Mouse (Mus musculus) CH12.LX (cell line): ENCODE results near the gene Pcbd2. TPM values are rescaled to one million over a fixed set of nuclear protein-coding genes. Genes with fewer than 3 reads are reported as not detected.

Experiments used
- DNase-seq: peaks from one replicate; pipeline ENCODE4 v3.0.0-alpha.2; 2013; ENCODE audit errors: extremely low read depth
- H3K27ac ChIP-seq: 2 replicates; pipeline ENCODE4 v1.5.1; 2012; ENCODE audit warnings: low read depth, mild to moderate bottlenecking, control low read depth, moderate library complexity; ENCODE audit not compliant: insufficient read depth
- H3K27me3 ChIP-seq: replicated peaks from 2 replicates; pipeline ENCODE3; 2012; ENCODE audit warnings: inconsistent platforms
- H3K36me3 ChIP-seq, 2 experiments: replicated peaks in 1 of 2; 2 replicates each; pipeline versions ENCODE3 to v1.6.1; 2012; ENCODE audit warnings: inconsistent platforms in 1 of 2, low read length in 1 of 2, mild to moderate bottlenecking in 1 of 2, mixed read lengths in 1 of 2, moderate library complexity in 1 of 2; ENCODE audit not compliant: control insufficient read depth in 1 of 2, insufficient read depth in 1 of 2
- H3K4me1 ChIP-seq, 2 experiments: 2 replicates each; pipeline ENCODE4 v1.6.1; 2012; ENCODE audit warnings: inconsistent platforms in 1 of 2, moderate library complexity in 1 of 2; ENCODE audit not compliant: insufficient read depth in 2 of 2, control insufficient read depth in 1 of 2
- H3K4me2 ChIP-seq: 2 replicates; pipeline ENCODE4 v1.6.1; 2012; ENCODE audit warnings: low read depth, mild to moderate bottlenecking, control low read depth; ENCODE audit not compliant: poor library complexity, insufficient read depth, severe bottlenecking
- H3K4me3 ChIP-seq, 3 experiments: fragments of 150-350 bp in 1 of 3; sonication (generic) in 1 of 3; replicated peaks in 1 of 3; 2 replicates each; pipeline versions ENCODE3 to v1.5.1; 2011 to 2012; ENCODE audit warnings: low read depth in 2 of 3, low read length in 2 of 3, mild to moderate bottlenecking in 2 of 3, moderate library complexity in 2 of 3, control low read depth in 1 of 3, improper control_type of control experiment in 1 of 3, inconsistent platforms in 1 of 3, mixed read lengths in 1 of 3; ENCODE audit not compliant: poor library complexity in 1 of 3
- H3K79me2 ChIP-seq: replicated peaks from 2 replicates; pipeline ENCODE4 v1.6.1; 2012; ENCODE audit warnings: mild to moderate bottlenecking, moderate library complexity; ENCODE audit not compliant: control insufficient read depth, poor library complexity, insufficient read depth, severe bottlenecking; ENCODE audit errors: extremely low read depth
- H3K9ac ChIP-seq: 2 replicates; pipeline ENCODE4 v1.6.1; 2012; ENCODE audit warnings: low read depth, mild to moderate bottlenecking, control low read depth, moderate library complexity; ENCODE audit not compliant: insufficient read depth
- H3K9me3 ChIP-seq: replicated peaks from 2 replicates; pipeline ENCODE3; 2012; ENCODE audit warnings: low read length, inconsistent platforms, mixed read lengths
- BHLHE40 ChIP-seq: IDR thresholded peaks from 2 replicates; pipeline ENCODE4 v1.6.1; 2011; ENCODE audit warnings: mild to moderate bottlenecking, low read depth, low read length, improper control_type of control experiment
- CHD1 ChIP-seq: IDR thresholded peaks from 2 replicates; pipeline ENCODE4 v1.6.1; 2012; ENCODE audit warnings: low read depth, low read length, improper control_type of control experiment, inconsistent platforms
- CTCF ChIP-seq, 2 experiments: IDR thresholded peaks in 1 of 2; conservative IDR thresholded peaks in 1 of 2; 2 replicates each; pipeline ENCODE4 v1.5.1; 2011 to 2012; ENCODE audit warnings: low read depth in 2 of 2, low read length in 2 of 2, improper control_type of control experiment in 1 of 2, inconsistent platforms in 1 of 2, mild to moderate bottlenecking in 1 of 2, moderate library complexity in 1 of 2
- E2F4 ChIP-seq: IDR thresholded peaks from 2 replicates; pipeline ENCODE4 v1.6.1; 2011; ENCODE audit warnings: low read depth, low read length, improper control_type of control experiment; ENCODE audit not compliant: insufficient replicate concordance
- GABPA ChIP-seq: IDR thresholded peaks from 2 replicates; pipeline ENCODE4 v1.6.1; 2012; ENCODE audit warnings: low read depth, low read length, improper control_type of control experiment, inconsistent platforms; ENCODE audit not compliant: insufficient replicate concordance
- HCFC1 ChIP-seq: IDR thresholded peaks from 2 replicates; pipeline ENCODE4 v1.6.1; 2012; ENCODE audit warnings: low read depth, mild to moderate bottlenecking, inconsistent platforms, low read length, improper control_type of control experiment
- JUN ChIP-seq: IDR thresholded peaks from 2 replicates; pipeline ENCODE4 v1.6.1; 2011; ENCODE audit warnings: low read depth, mild to moderate bottlenecking, low read length, improper control_type of control experiment, moderate library complexity; ENCODE audit not compliant: insufficient read depth
- KAT2A ChIP-seq: IDR thresholded peaks from 2 replicates; pipeline ENCODE4 v1.6.1; 2012; ENCODE audit warnings: low read length, improper control_type of control experiment, inconsistent platforms; ENCODE audit not compliant: insufficient replicate concordance
- MAX ChIP-seq: IDR thresholded peaks from 2 replicates; pipeline ENCODE4 v1.6.1; 2011; ENCODE audit warnings: low read length, improper control_type of control experiment
- MEF2A ChIP-seq: IDR thresholded peaks from 2 replicates; pipeline ENCODE4 v1.6.1; 2014; ENCODE audit warnings: low read depth, mild to moderate bottlenecking, inconsistent platforms, low read length, improper control_type of control experiment, borderline replicate concordance
- MXI1 ChIP-seq: IDR thresholded peaks from 2 replicates; pipeline ENCODE4 v1.6.1; 2011; ENCODE audit warnings: mild to moderate bottlenecking, low read depth, low read length, improper control_type of control experiment
- MYC ChIP-seq: IDR thresholded peaks from 2 replicates; pipeline ENCODE4 v1.6.1; 2011; ENCODE audit warnings: low read depth, mild to moderate bottlenecking, improper control_type of control experiment, low read length
- POLR2AphosphoS2 ChIP-seq: IDR thresholded peaks from 2 replicates; pipeline ENCODE4 v1.6.1; 2011; ENCODE audit warnings: low read depth, low read length, improper control_type of control experiment
- RAD21 ChIP-seq: IDR thresholded peaks from 2 replicates; pipeline ENCODE4 v1.6.1; 2011; ENCODE audit warnings: low read depth, mild to moderate bottlenecking, low read length, improper control_type of control experiment, moderate library complexity
- SMC3 ChIP-seq: IDR thresholded peaks from 2 replicates; pipeline ENCODE4 v1.6.1; 2011; ENCODE audit warnings: low read depth, low read length, improper control_type of control experiment
- UBTF ChIP-seq: IDR thresholded peaks from 2 replicates; pipeline ENCODE4 v1.6.1; 2012; ENCODE audit warnings: low read depth, mild to moderate bottlenecking, inconsistent platforms, low read length, improper control_type of control experiment, moderate library complexity
- USF2 ChIP-seq: conservative IDR thresholded peaks from 2 replicates; pipeline ENCODE4 v1.6.1; 2011; ENCODE audit warnings: low read depth, low read length, improper control_type of control experiment
- ZC3H11A ChIP-seq: IDR thresholded peaks from 2 replicates; pipeline ENCODE4 v1.6.1; 2012; ENCODE audit warnings: low read depth, mild to moderate bottlenecking, inconsistent platforms, low read length, improper control_type of control experiment
- ZKSCAN1 ChIP-seq: IDR thresholded peaks from 2 replicates; pipeline ENCODE4 v1.6.1; 2012; ENCODE audit warnings: low read depth, inconsistent platforms, low read length, improper control_type of control experiment, borderline replicate concordance
- ZMIZ1 ChIP-seq: IDR thresholded peaks from 2 replicates; pipeline ENCODE4 v1.6.1; 2012; ENCODE audit warnings: low read depth, mild to moderate bottlenecking, inconsistent platforms, low read length, improper control_type of control experiment
- ZNF384 ChIP-seq: IDR thresholded peaks from 2 replicates; pipeline ENCODE4 v1.6.1; 2012; ENCODE audit warnings: low read depth, low read length, improper control_type of control experiment, inconsistent platforms
- dilution Hi-C: fragments of 300-500 bp; cut with MboI; formaldehyde crosslinking; loops from 2 replicates; pipeline ENCODE4 v1.14.3; 2020; ENCODE audit warnings: low sequenced_read_pairs; ENCODE audit not compliant: extremely low pct_unique_long_range_greater_than_20kb, extremely low pct_ligation_motif_present
- in situ Hi-C: fragments of 300-500 bp; cut with MboI; formaldehyde crosslinking; loops from 3 replicates; pipeline ENCODE4 v1.14.3; 2019; ENCODE audit warnings: low sequenced_read_pairs, low pct_ligation_motif_present, low pct_unique_long_range_greater_than_20kb, mixed read lengths
- polyA plus RNA-seq: library from polyadenylated mRNA; unstranded; fragments of >175 nt; gene quantifications from 2 replicates; pipeline ENCODE4 v1.2.1, GENCODE M21; 2012; ENCODE audit warnings: low read depth; ENCODE audit not compliant: insufficient read length
- total RNA-seq, 2 experiments: library from RNA; depleted of rRNA; stranded (reverse); fragments of 300-350 nt in 1 of 2; fragments of >200 nt in 1 of 2; gene quantifications; 2 replicates each; pipeline ENCODE4 v1.2.3; 2012 to 2014

Gene Pcbd2
- total and polyA plus RNA-seq, 3 experiments = 20.6 to 44.9 (median 32.1) TPM

GRCm38 (mm10) chr13:55715908-55716510, 11.2 kb upstream of the Pcbd2 start:
- Histone ChIP-seq H3K27ac (no peak overlapping the region), H3K4me1 (peaks cover 0 to 21% of the 10 kb centered on the region in 2 experiments; a peak in 2 of 4 replicates), H3K9me3 (no peaks in the 10 kb centered on the region), H3K36me3 (peaks cover 15 to 38% of the 10 kb centered on the region in 2 experiments), H3K79me2 (no peaks in the 10 kb centered on the region; the same call in 1 of the 2 replicates), H3K4me2 (peak overlapping the region; percentile 62; the same call in 1 of the 2 replicates), H3K27me3 (no peaks in the 10 kb centered on the region), H3K4me3 (peak overlapping the region in 1 of 3 experiments; percentile 96), H3K9ac (peak overlapping the region; percentile 70; the same call in 1 of the 2 replicates)
- dilution Hi-C loops = no loop called here
- in situ Hi-C loops = no loop called here
- no peak for DNase-seq
- TF ChIP-seq CHD1 = no peak
- no peak for TF ChIP-seq MEF2A
- TF ChIP-seq ZC3H11A = no peak
- no peak for TF ChIP-seq ZKSCAN1
- TF ChIP-seq SMC3 = no peak
- TF ChIP-seq GABPA = no peak
- no peak for TF ChIP-seq USF2

GRCm38 (mm10) chr13:55721516-55721915, 5.7 kb upstream of the Pcbd2 start:
- no peak overlapping the region for H3K9ac ChIP-seq
- DNase-seq = no peak
- dilution Hi-C loops = no loop called here
- no peaks in the 10 kb centered on the region for H3K27me3 ChIP-seq
- no peak overlapping the region for H3K4me3 ChIP-seq
- H3K4me2 ChIP-seq = no peak overlapping the region
- TF ChIP-seq MXI1 (no peak), JUN (no peak), POLR2AphosphoS2 (no peak), BHLHE40 (no peak), E2F4 (no peak), KAT2A (no peak), CTCF (conservative IDR thresholded peaks at IDR 0.05 in 1 of 2, IDR thresholded peaks at IDR 0.05 in 1 of 2; ENCODE audit: low read depth in 2 of 2, low read length in 2 of 2) (no peak), HCFC1 (no peak), MEF2A (no peak), USF2 (no peak), ZKSCAN1 (no peak), MYC (no peak), RAD21 (no peak), UBTF (no peak), ZNF384 (no peak), MAX (no peak), ZMIZ1 (no peak)
- TF ChIP-seq, all 38 proteins: peak for 0
- Histone ChIP-seq H3K79me2 (no peaks in the 10 kb centered on the region), H3K9me3 (no peaks in the 10 kb centered on the region), H3K36me3 (peaks cover 33 to 85% of the 10 kb centered on the region in 2 experiments), H3K27ac (no peak overlapping the region), H3K4me1 (peaks cover 2 to 11% of the 10 kb centered on the region in 2 experiments; a peak in 2 of 4 replicates)
- in situ Hi-C loops = loop anchor here (10.0 kb wide), 1 partner anchor 117 kb away; no protein-coding TSS in a partner anchor
